Mouse (Mus musculus) left cerebral cortex, adult 9 months (tissue): ENCODE measurements around the gene Gjb5.

Experiments used
- DNase-seq, 2 experiments: peaks; one replicate each; pipeline ENCODE4 v3.0.0; 2022; ENCODE audit warnings: low spot score in 2 of 2

Gjb5 gene

GRCm38 (mm10) chr4:127358018-127358417 lies at the start of gene Gjb5:
Gene Gjb5 (minus strand): TSS chr4:127358181.
- no peak for DNase-seq

- DNase-seq: peak in 1 of 2 experiments; percentile 6
These were observed 44.6 kb upstream of the Gjb5 start for GRCm38 (mm10) chr4:127402614-127403013.

GRCm38 (mm10) chr4:127402166-127402565 lies 44.2 kb upstream of the Gjb5 start:
- no peak for DNase-seq

GRCm38 (mm10) chr4:127400165-127401145 lies 42.5 kb upstream of the Gjb5 start:
- no peak for DNase-seq

GRCm38 (mm10) chr4:127395591-127395990 lies 37.6 kb upstream of the Gjb5 start:
- no peak for DNase-seq

GRCm38 (mm10) chr4:127389645-127390044 lies 31.7 kb upstream of the Gjb5 start:
- peak; percentile 10 to 20 for DNase-seq

- no peak for DNase-seq
These were observed 19.4 kb upstream of the Gjb5 start for GRCm38 (mm10) chr4:127377344-127377743.

- no peak for DNase-seq
These were observed 17.7 kb upstream of the Gjb5 start for GRCm38 (mm10) chr4:127375541-127376177.

- no peak for DNase-seq
These were observed 16.7 kb upstream of the Gjb5 start for GRCm38 (mm10) chr4:127374645-127375044.

- DNase-seq: no peak
These were observed 15.5 kb upstream of the Gjb5 start for GRCm38 (mm10) chr4:127373491-127373890.

- no peak for DNase-seq
These were observed 13.6 kb upstream of the Gjb5 start for GRCm38 (mm10) chr4:127371546-127371945.

GRCm38 (mm10) chr4:127370447-127370846 lies 12.5 kb upstream of the Gjb5 start:
- DNase-seq: no peak

- DNase-seq: peak in 1 of 2 experiments; percentile 49
These were observed 10.5 kb upstream of the Gjb5 start for GRCm38 (mm10) chr4:127368379-127368973.

- DNase-seq: no peak
These were observed 7.9 kb upstream of the Gjb5 start for GRCm38 (mm10) chr4:127365834-127366233.

GRCm38 (mm10) chr4:127365433-127365832 lies 7.5 kb upstream of the Gjb5 start:
- no peak for DNase-seq

GRCm38 (mm10) chr4:127364431-127364830 lies 6.5 kb upstream of the Gjb5 start:
- no peak for DNase-seq

- DNase-seq: no peak
These were observed 5.3 kb upstream of the Gjb5 start for GRCm38 (mm10) chr4:127363331-127363730.

GRCm38 (mm10) chr4:127362520-127362919 lies 4.5 kb upstream of the Gjb5 start:
- no peak for DNase-seq

GRCm38 (mm10) chr4:127354506-127355485 lies 3.2 kb downstream of the Gjb5 start:
- DNase-seq: no peak

GRCm38 (mm10) chr4:127353951-127354438 lies 4.0 kb downstream of the Gjb5 start, which contains the start of gene Gjb4:
Gene Gjb4 (minus strand): TSS chr4:127354081.
- DNase-seq: no peak

- DNase-seq: no peak
These were observed 5.4 kb downstream of the Gjb5 start for GRCm38 (mm10) chr4:127352594-127352993.
